Mouse (Mus musculus): ENCODE data around the gene Pfn2.
"Not testable (repeated sequence)": the region's sequence is repeated elsewhere in the genome, so short reads cannot be mapped to it uniquely, and the experiment has no call there.

Pfn2 gene

DNA sequence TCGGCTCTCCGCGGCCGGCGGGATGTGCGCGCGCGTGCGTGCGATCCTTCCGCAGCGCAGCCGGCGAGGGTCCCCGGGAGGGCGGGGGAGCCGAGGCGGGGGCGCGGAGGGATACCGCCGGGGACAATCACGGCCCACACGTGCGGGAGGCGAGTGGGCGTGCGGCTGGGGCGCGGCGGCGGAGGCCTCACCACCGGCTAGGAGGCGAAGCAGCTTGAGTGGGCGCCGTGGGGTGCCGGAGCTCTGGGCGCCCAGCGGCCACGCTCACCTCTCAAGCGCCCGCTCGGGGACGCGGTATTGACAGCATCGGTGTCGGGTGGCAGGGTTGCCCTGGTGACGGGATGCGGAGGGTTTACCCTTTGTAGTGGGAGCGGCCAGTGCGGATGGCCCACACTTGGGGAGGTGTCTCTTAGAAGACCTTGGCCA is at the start of gene Pfn2:
TSS of gene Pfn2 (minus strand) at position 320 of the 426 bp plus-strand sequence.
- peak; percentile 90 for DNase-seq (ENCODE audit: low spot score)

DNA sequence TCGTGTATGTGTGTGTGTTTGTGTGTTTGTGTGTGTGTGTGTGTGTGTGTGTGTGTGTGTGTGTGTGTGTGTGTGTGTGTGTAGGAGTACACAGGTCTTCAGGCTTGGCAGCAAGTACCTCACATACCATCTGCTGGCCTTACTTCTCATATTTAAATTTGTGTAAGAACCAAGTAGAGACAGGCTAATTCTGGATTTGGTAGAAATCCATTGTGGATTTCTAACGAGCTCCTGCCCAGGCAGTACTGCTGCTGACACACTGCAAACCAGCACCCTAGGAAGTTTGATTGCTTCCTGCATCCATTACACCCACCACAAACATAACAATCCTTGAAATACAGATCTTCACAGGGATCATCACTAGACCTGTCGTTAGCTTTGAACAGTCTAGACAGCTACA is 35.1 kb upstream of the Pfn2 start:
- no peak for DNase-seq (ENCODE audit: low spot score)

DNA sequence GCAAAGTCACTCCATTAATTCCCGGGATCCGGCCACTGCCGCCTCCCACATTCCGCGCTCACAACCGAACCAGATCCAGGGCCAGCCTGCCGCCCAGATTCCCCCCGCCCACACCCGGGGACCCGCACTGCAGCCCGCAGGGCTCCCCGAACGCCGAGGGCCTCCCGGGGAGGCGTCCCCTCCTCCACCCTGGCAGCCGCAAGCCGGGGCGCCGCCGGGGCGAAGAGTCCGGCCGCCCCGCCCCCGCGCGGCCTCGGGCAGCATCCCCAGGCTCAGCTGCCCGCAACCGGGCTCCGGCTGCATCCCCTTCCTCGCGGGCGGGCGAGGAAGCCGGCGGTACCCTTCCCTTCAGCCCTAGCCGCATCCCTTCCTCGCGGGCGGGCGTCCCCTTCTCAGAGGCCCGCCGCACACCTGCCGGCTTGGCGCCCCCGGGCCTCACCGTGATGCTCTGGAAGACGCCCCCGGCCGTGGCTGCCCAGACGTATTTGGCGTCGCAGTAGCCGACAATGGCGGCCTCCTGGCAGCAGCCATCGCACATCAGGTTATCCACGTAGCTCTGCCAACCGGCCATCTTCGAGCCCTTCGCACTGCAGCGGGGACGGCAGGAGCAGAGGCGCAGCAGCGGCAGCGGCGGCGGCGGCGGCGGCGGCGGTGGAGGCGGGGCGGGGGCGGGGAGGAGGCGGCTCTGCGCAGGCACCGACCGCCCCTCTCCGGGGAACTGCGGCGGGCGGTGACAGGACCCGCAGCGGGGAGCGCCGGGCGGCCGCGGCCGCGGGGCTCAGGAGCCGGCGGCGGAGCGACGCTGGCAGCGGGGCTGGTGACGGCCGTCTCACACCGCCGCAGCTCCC is 743 bp downstream of the Pfn2 start:
- peak; percentile 76 for DNase-seq (ENCODE audit: low spot score)

DNA sequence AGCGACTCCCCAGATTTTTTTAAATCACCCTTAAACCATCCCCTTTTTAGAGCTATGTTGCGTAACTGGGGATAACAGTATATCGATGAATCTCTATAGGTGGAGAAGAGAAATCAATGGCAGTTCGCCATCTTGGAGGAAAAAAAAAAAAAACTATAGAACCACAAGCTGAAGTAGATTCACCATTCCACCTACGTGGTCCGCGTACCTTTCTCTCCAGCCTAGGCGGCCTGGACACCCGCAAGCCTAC is 1.3 kb downstream of the Pfn2 start:
- no peak for DNase-seq (ENCODE audit: low spot score)

- no peak for DNase-seq (ENCODE audit: low spot score)
These were observed 1.9 kb downstream of the Pfn2 start for GRCm38 (mm10) chr3:57845786-57846661.

GRCm38 (mm10) chr3:57843775-57844174 is 4.1 kb downstream of the Pfn2 start:
- DNase-seq (ENCODE audit: low spot score), result no peak

GRCm38 (mm10) chr3:57836911-57837310 is 11.0 kb downstream of the Pfn2 start:
- DNase-seq (ENCODE audit: low spot score), result no peak

GRCm38 (mm10) chr3:57833585-57833984 is 14.3 kb downstream of the Pfn2 start:
- no peak for DNase-seq (ENCODE audit: low spot score)

DNA sequence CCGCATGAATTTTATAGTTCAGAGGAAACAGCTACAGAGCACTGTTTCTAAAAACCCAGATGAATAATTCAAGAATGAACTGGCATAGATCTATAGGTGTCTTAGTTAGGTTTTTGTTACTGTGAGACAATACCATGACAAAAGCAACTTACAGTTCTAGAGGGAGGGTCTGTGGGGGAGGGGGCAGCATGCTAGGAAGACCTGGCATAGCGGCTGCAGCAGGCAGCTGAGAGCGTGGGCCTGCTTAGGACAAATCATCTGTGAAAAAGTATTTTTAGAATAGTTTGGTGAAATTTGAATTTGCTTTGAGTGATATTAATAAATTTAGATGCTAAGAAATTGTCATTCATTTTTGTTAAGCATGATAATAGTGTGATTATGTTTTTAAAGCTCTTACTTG is 22.0 kb downstream of the Pfn2 start:
- DNase-seq (ENCODE audit: low spot score), result no peak

GRCm38 (mm10) chr3:57815447-57815846 is 32.4 kb downstream of the Pfn2 start:
- DNase-seq (ENCODE audit: low spot score), result no peak

GRCm38 (mm10) chr3:57795071-57795470 is 52.8 kb downstream of the Pfn2 start:
- not testable (repeated sequence) for DNase-seq (ENCODE audit: low spot score)

All from testis, postnatal 14 days (tissue).